In the genomic region with DNA sequence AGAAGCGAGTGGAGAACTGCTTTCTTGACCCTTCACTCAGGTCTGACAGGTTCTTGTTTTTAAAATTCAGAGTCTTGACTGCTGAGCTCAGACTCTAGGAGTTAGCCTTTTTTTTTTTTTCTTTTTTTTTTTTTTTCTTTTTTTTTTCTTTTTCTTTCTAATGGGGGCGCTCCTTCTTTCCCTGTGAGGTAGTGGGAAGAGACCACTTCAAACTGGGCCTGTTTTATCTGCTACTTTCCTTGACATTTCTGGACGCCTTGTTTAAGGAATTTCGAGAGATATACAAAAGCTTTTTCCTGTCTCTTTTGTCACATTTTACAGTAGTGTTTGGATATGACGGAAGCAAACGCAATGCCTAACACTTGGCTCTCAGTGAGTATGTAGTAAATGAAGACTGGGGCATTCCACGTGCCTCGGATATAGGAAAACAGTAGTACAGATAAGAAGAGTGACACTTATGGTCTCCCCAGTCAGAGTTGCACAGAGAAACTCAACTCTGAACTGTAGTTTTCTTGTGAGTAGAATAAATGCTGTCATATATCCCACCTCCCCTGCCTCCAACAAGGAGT, we compare ENCODE assay signal across 8 mouse cellular contexts. TPM values are rescaled to one million over a fixed set of nuclear protein-coding genes. Genes with fewer than 3 reads are reported as not detected.
DNase-seq lines count a peak whose midpoint lies in the region; ATAC-seq and TF ChIP-seq lines count a peak whose summit lies in the region.

No protein-coding gene starts in this region.

- H3K9me3 ChIP-seq in heart, embryonic 12.5 days (replicated peaks), result no peaks in the 10 kb centered on the region
- no peaks in the 10 kb centered on the region for H3K9me3 ChIP-seq in ES-Bruce4 (replicated peaks; ENCODE audit: control insufficient read depth, insufficient read depth, low read length, poor library complexity, severe bottlenecking)
- no peaks in the 10 kb centered on the region for H3K9me3 ChIP-seq in hindbrain, embryonic 13.5 days
- no peaks in the 10 kb centered on the region for H3K9me3 ChIP-seq in midbrain, embryonic 12.5 days

- no peak for DNase-seq in heart, adult 18-20 months
- DNase-seq in frontal cortex, postnatal 25 days (ENCODE audit: low spot score in 2 of 2), result no peak
- no peak for DNase-seq in urinary bladder, adult 18-20 months (ENCODE audit: low spot score in 2 of 2)

- TF ChIP-seq EP300 in ES-Bruce4 (IDR thresholded peaks at IDR 0.05; ENCODE audit: insufficient read depth, low read depth, low read length), result no peak

- peak overlapping the region; percentile 79 for H3K9ac ChIP-seq in heart, embryonic 12.5 days
- peak overlapping the region; percentile 49; the same call in 1 of the 2 replicates for H3K9ac ChIP-seq in ES-Bruce4 (ENCODE audit: low read depth, poor library complexity, severe bottlenecking)
- H3K9ac ChIP-seq in hindbrain, embryonic 13.5 days, result no peak overlapping the region
- H3K9ac ChIP-seq in midbrain, embryonic 12.5 days (replicated peaks), result no peak overlapping the region

- H3K4me3 ChIP-seq in heart, embryonic 12.5 days, result peak overlapping the region; percentile 67
- H3K4me3 ChIP-seq in ES-Bruce4 (ENCODE audit: low read depth, low read length), result no peak overlapping the region
- H3K4me3 ChIP-seq in hindbrain, embryonic 13.5 days, result peak overlapping the region; percentile 46
- H3K4me3 ChIP-seq in midbrain, embryonic 12.5 days, result peak overlapping the region; percentile 42

- 19% methylated on average over 8 of the region's 8 CpGs for WGBS in heart, embryonic 12.5 days
- WGBS in hindbrain, embryonic 13.5 days, result 66% methylated on average over 8 of the region's 8 CpGs
- WGBS in midbrain, embryonic 12.5 days, result 60% methylated on average over 8 of the region's 8 CpGs

- H3K27me3 ChIP-seq in heart, embryonic 12.5 days (replicated peaks), result no peaks in the 10 kb centered on the region
- no peaks in the 10 kb centered on the region; the same call in 1 of the 2 replicates for H3K27me3 ChIP-seq in ES-Bruce4 (ENCODE audit: control insufficient read depth, insufficient read depth, low read length, poor library complexity, severe bottlenecking)
- no peaks in the 10 kb centered on the region for H3K27me3 ChIP-seq in hindbrain, embryonic 13.5 days
- H3K27me3 ChIP-seq in midbrain, embryonic 12.5 days, result 0 out of 2 replicates have a peak, but pooled peaks cover 4% of the 10 kb centered on the region

- H3K36me3 ChIP-seq in heart, embryonic 12.5 days, result no peaks in the 10 kb centered on the region
- no peaks in the 10 kb centered on the region for H3K36me3 ChIP-seq in ES-Bruce4 (ENCODE audit: control insufficient read depth, insufficient read depth, low read length, poor library complexity, severe bottlenecking)
- no peaks in the 10 kb centered on the region for H3K36me3 ChIP-seq in hindbrain, embryonic 13.5 days
- H3K36me3 ChIP-seq in midbrain, embryonic 12.5 days, result no peaks in the 10 kb centered on the region

- ATAC-seq in heart, embryonic 12.5 days (ENCODE audit: insufficient number of reproducible peaks, low FRiP score), result 0 out of 2 replicates have a peak, but pooled peaks have one; percentile 40
- ATAC-seq in hindbrain, embryonic 13.5 days (ENCODE audit: low FRiP score), result no peak
- ATAC-seq in midbrain, embryonic 12.5 days (ENCODE audit: low FRiP score, low read depth), result no peak
- no peak for ATAC-seq in granulocyte monocyte progenitor cell, adult 5-6 weeks (replicated peaks; ENCODE audit: poor library complexity, severe bottlenecking)

- TF ChIP-seq CTCF in ES-Bruce4 (IDR thresholded peaks at IDR 0.05; ENCODE audit: low read depth, low read length), result no peak

- H3K27ac ChIP-seq in heart, embryonic 12.5 days (ENCODE audit: poor library complexity, severe bottlenecking), result no peak overlapping the region
- H3K27ac ChIP-seq in ES-Bruce4 (ENCODE audit: insufficient read depth, low read length), result no peak overlapping the region
- no peak overlapping the region for H3K27ac ChIP-seq in hindbrain, embryonic 13.5 days
- H3K27ac ChIP-seq in midbrain, embryonic 12.5 days (replicated peaks), result no peak overlapping the region

- TF ChIP-seq POLR2A in ES-Bruce4 (IDR thresholded peaks at IDR 0.05; ENCODE audit: insufficient read depth, low read length), result no peak

- peak overlapping the region; percentile 97 for H3K4me2 ChIP-seq in heart, embryonic 12.5 days
- peak overlapping the region; percentile 87 for H3K4me2 ChIP-seq in hindbrain, embryonic 13.5 days
- H3K4me2 ChIP-seq in midbrain, embryonic 12.5 days (replicated peaks), result peak overlapping the region; percentile 84

- peaks cover 8% of the 10 kb centered on the region for H3K4me1 ChIP-seq in heart, embryonic 12.5 days (replicated peaks)
- no peaks in the 10 kb centered on the region for H3K4me1 ChIP-seq in ES-Bruce4 (ENCODE audit: control insufficient read depth, insufficient read depth, low read length)
- peaks cover 10% of the 10 kb centered on the region for H3K4me1 ChIP-seq in hindbrain, embryonic 13.5 days (replicated peaks)
- H3K4me1 ChIP-seq in midbrain, embryonic 12.5 days, result peaks cover 3% of the 10 kb centered on the region; the same call in 1 of the 2 replicates

RNA-seq across cellular contexts. Expression of a gene that starts 0.8 kb away (rescaled TPM):
- 29.5 and 32.8 TPM in 2 replicates for polyA plus RNA-seq in heart, embryonic 12.5 days (2016; fragmentation: Nextera tagmentation; extraction: Ambion mirVana)
- 10 to 100 TPM; 28.6 to 33.8 TPM for total RNA-seq in heart, adult 18-20 months (2021)
- polyA plus RNA-seq in ES-Bruce4 (2011; ENCODE audit: insufficient read depth, insufficient read length, low read depth, missing spikeins), result 27.2 and 31.1 TPM in 2 replicates
- polyA plus RNA-seq in hindbrain, embryonic 13.5 days (2015; fragmentation: Nextera tagmentation; extraction: Ambion mirVana), result 17.8 and 20.6 TPM in 2 replicates
- 17.4 and 18.5 TPM in 2 replicates for polyA plus RNA-seq in midbrain, embryonic 12.5 days (2016; fragmentation: Nextera tagmentation; extraction: Ambion mirVana)
- 64.1 and 67.9 TPM in 2 replicates for total RNA-seq in granulocyte monocyte progenitor cell, adult 5-6 weeks (2014; fragmentation: Nextera tagmentation)
- total RNA-seq in granulocyte monocyte progenitor cell, adult 5-6 weeks (2017), result 98.4 and 99.9 TPM in 2 replicates

Comparison
In these comparisons a context has a peak if more than half of its experiments do, and no peak if none do; other contexts are left out.
1. H3K9ac ChIP-seq: peak in heart, embryonic 12.5 days (single experiment) and ES-Bruce4 (single experiment); none in hindbrain, embryonic 13.5 days (single experiment) and midbrain, embryonic 12.5 days (single experiment).
2. Peak in every context shown above with its lines, with median percentiles within 50 percentile points of each other: H3K4me2 ChIP-seq.